Mouse (Mus musculus) neural tube, embryonic 12.5 days (tissue): Measurements from ENCODE around the gene Abcg4. TPM values are rescaled to one million over a fixed set of nuclear protein-coding genes. Genes with fewer than 3 reads are reported as not detected.

Experiments
- ATAC-seq: fragments of 200-750 bp; cut with Nextera tagmentation; 2 replicates; pipeline ENCODE4 v1.8.0; 2017; ENCODE audit warnings: low read depth, mild to moderate bottlenecking, moderate TSS enrichment, moderate library complexity; ENCODE audit not compliant: low FRiP score
- H3K27ac ChIP-seq: fragments of 300-500 bp; sonication (generic); 2 replicates; pipeline ENCODE4 v1.5.1; 2016
- H3K27me3 ChIP-seq: fragments of 300-500 bp; sonication (generic); replicated peaks from 2 replicates; pipeline ENCODE4 v1.6.1; 2016; ENCODE audit warnings: mild to moderate bottlenecking
- H3K36me3 ChIP-seq: fragments of 300-500 bp; sonication (generic); 2 replicates; pipeline ENCODE4 v1.6.1; 2016; ENCODE audit warnings: mild to moderate bottlenecking
- H3K4me1 ChIP-seq: fragments of 300-500 bp; sonication (generic); 2 replicates; pipeline ENCODE4 v1.6.1; 2016
- H3K4me2 ChIP-seq: fragments of 300-500 bp; sonication (generic); replicated peaks from 2 replicates; pipeline ENCODE4 v1.6.1; 2016; ENCODE audit warnings: mild to moderate bottlenecking
- H3K4me3 ChIP-seq: fragments of 300-500 bp; sonication (generic); 2 replicates; pipeline ENCODE4 v1.5.1; 2016
- H3K9ac ChIP-seq: fragments of 300-500 bp; sonication (generic); 2 replicates; pipeline ENCODE4 v1.6.1; 2016; ENCODE audit warnings: mild to moderate bottlenecking
- H3K9me3 ChIP-seq: fragments of 300-500 bp; sonication (generic); 2 replicates; pipeline ENCODE4 v1.6.1; 2016; ENCODE audit warnings: mild to moderate bottlenecking
- WGBS: fragments of 180-500 bp; shearing (Covaris S2); methylation state at CpG from one replicate; pipeline ENCODE4 v1.1.7; 2016; 5-methylcytosine and 5-hydroxymethylcytosine counted together
- microRNA-seq: library from miRNA; unstranded; fragments of <30 nt; microRNA quantifications from one replicate; pipeline ENCODE4, GENCODE M21; 2017
- polyA plus RNA-seq: library from polyadenylated mRNA; unstranded; fragments of >200 nt; fragmentation: Nextera tagmentation; extraction: Ambion mirVana; gene quantifications from 2 replicates; pipeline ENCODE4 v1.2.1, GENCODE M21; 2016

Gene Abcg4
- polyA plus RNA-seq, 1 experiment from 2014 or later: 13.8 TPM

GRCm38 (mm10) chr9:44225993-44226392, 62.4 kb downstream of the Abcg4 start:
- ATAC-seq: no peak
- H3K4me3 ChIP-seq: no peak overlapping the region
- peaks cover 2% of the 10 kb centered on the region; the same call in 1 of the 2 replicates for H3K9me3 ChIP-seq
- H3K4me1 ChIP-seq: peaks cover 4% of the 10 kb centered on the region; the same call in 1 of the 2 replicates
- 77% methylated on average over 6 of the region's 6 CpGs for WGBS
- no peak overlapping the region for H3K27ac ChIP-seq
- H3K4me2 ChIP-seq: no peak overlapping the region
- H3K27me3 ChIP-seq: no peaks in the 10 kb centered on the region
- H3K9ac ChIP-seq: no peak overlapping the region
- no peaks in the 10 kb centered on the region for H3K36me3 ChIP-seq

Small RNA genes lying within 50 kb of the gene (microRNA-seq; reads per million reads assigned to microRNA genes)
- gene Gm44335: not detected

Other genes starting within 250 kb of the Abcg4 start
- gene Thy1, start 245.2 kb downstream of the Abcg4 start, polyA plus RNA-seq: 0.33 and 0.91 TPM in 2 replicates
- 9.1 and 9.3 TPM in 2 replicates for gene Usp2, start 221.6 kb downstream of the Abcg4 start, polyA plus RNA-seq
- 0.18 TPM in 1 of 2 replicates, not detected in the other for gene Mfrp, start 186.9 kb downstream of the Abcg4 start, polyA plus RNA-seq
- 0.43 and 0.74 TPM in 2 replicates for gene C1qtnf5, start 181.4 kb downstream of the Abcg4 start, polyA plus RNA-seq
- 0.18 and 0.51 TPM in 2 replicates for gene Gm49380, start 175.1 kb downstream of the Abcg4 start, polyA plus RNA-seq
- 57.4 and 59.2 TPM in 2 replicates for gene Rnf26, start 175.1 kb downstream of the Abcg4 start, polyA plus RNA-seq
- 19.2 and 19.4 TPM in 2 replicates for gene Mcam, start 154.1 kb downstream of the Abcg4 start, polyA plus RNA-seq
- gene Cbl, start 54.6 kb downstream of the Abcg4 start, polyA plus RNA-seq: 22.1 and 25.5 TPM in 2 replicates
- not detected in 2 replicates for gene Ccdc153, start 47.9 kb downstream of the Abcg4 start, polyA plus RNA-seq
- gene Pdzd3, start 37.1 kb downstream of the Abcg4 start, polyA plus RNA-seq: 0.09 and 0.14 TPM in 2 replicates
- gene Nlrx1, start 20.0 kb downstream of the Abcg4 start, polyA plus RNA-seq: 3.7 and 3.8 TPM in 2 replicates
- 31.2 and 33.5 TPM in 2 replicates for gene Hinfp, start 17.1 kb upstream of the Abcg4 start, polyA plus RNA-seq
- 25.3 and 26.9 TPM in 2 replicates for gene C2cd2l, start 31.7 kb upstream of the Abcg4 start, polyA plus RNA-seq
- 34.6 and 39.1 TPM in 2 replicates for gene Dpagt1, start 37.4 kb upstream of the Abcg4 start, polyA plus RNA-seq
- 281 and 302 TPM in 2 replicates for gene H2afx, start 46.1 kb upstream of the Abcg4 start, polyA plus RNA-seq
- 92.8 and 95.0 TPM in 2 replicates for gene Hmbs, start 55.6 kb upstream of the Abcg4 start, polyA plus RNA-seq
- 36.9 and 37.8 TPM in 2 replicates for gene Vps11, start 73.1 kb upstream of the Abcg4 start, polyA plus RNA-seq
- gene Hyou1, start 90.9 kb upstream of the Abcg4 start, polyA plus RNA-seq: 31.0 and 33.0 TPM in 2 replicates
- 44.1 and 45.5 TPM in 2 replicates for gene Slc37a4, start 108.2 kb upstream of the Abcg4 start, polyA plus RNA-seq
- 1,233 and 1,284 TPM in 2 replicates for gene Rps25, start 118.5 kb upstream of the Abcg4 start, polyA plus RNA-seq
- gene Trappc4, start 119.0 kb upstream of the Abcg4 start, polyA plus RNA-seq: 266 and 275 TPM in 2 replicates
- gene Ccdc84, start 130.0 kb upstream of the Abcg4 start, polyA plus RNA-seq: 30.6 and 35.7 TPM in 2 replicates
- not detected in 2 replicates for gene Foxr1, start 152.5 kb upstream of the Abcg4 start, polyA plus RNA-seq
- gene Upk2, start 166.4 kb upstream of the Abcg4 start, polyA plus RNA-seq: 0.35 TPM in 1 of 2 replicates, not detected in the other
- gene Bcl9l, start 194.2 kb upstream of the Abcg4 start, polyA plus RNA-seq: 9.3 and 10.9 TPM in 2 replicates